In genomic region chr9:41765816-41766532, GRCm38 (mm10) we compare ENCODE assay signal across 9 mouse cellular contexts.
DNase-seq lines count a peak whose midpoint lies in the region; ATAC-seq and TF ChIP-seq lines count a peak whose summit lies in the region.
"Had no signal": no experiment of that assay in that cellular context is flagged by ENCODE, and none has a peak within 500 bp of the region (broad histone marks: within the 10 kb centered on the region; RNA-seq: fewer than 3 reads in every experiment).

No protein-coding gene starts in this region.

- no peak for TF ChIP-seq POLR2A in cerebellum, adult 2 months (IDR thresholded peaks at IDR 0.05; ENCODE audit: borderline replicate concordance, insufficient read depth, low read length)

- H3K27me3 ChIP-seq in heart, embryonic 10.5 days (ENCODE audit: insufficient read depth, poor library complexity, severe bottlenecking), result no peaks in the 10 kb centered on the region
- no peaks in the 10 kb centered on the region; the same call in 1 of the 2 replicates for H3K27me3 ChIP-seq in midbrain, embryonic 10.5 days (ENCODE audit: low read depth, poor library complexity, severe bottlenecking)
- no peaks in the 10 kb centered on the region for H3K27me3 ChIP-seq in midbrain, embryonic 11.5 days (ENCODE audit: control insufficient read depth, insufficient read depth, low read length)
- H3K27me3 ChIP-seq in hindbrain, embryonic 15.5 days, result no peaks in the 10 kb centered on the region
- no peaks in the 10 kb centered on the region for H3K27me3 ChIP-seq in neural tube, embryonic 14.5 days (ENCODE audit: control insufficient read depth, insufficient read depth, low read length)
- no peaks in the 10 kb centered on the region; the same call in 1 of the 2 replicates for H3K27me3 ChIP-seq in cerebellum, adult 2 months (ENCODE audit: control insufficient read depth, insufficient read depth, low read length)

- H3K9me3 ChIP-seq in heart, embryonic 10.5 days, result no peaks in the 10 kb centered on the region
- H3K9me3 ChIP-seq in midbrain, embryonic 10.5 days (replicated peaks), result no peaks in the 10 kb centered on the region
- H3K9me3 ChIP-seq in midbrain, embryonic 11.5 days (ENCODE audit: control insufficient read depth, low read length), result no peaks in the 10 kb centered on the region
- no peaks in the 10 kb centered on the region for H3K9me3 ChIP-seq in hindbrain, embryonic 15.5 days
- no peaks in the 10 kb centered on the region for H3K9me3 ChIP-seq in neural tube, embryonic 14.5 days (ENCODE audit: control insufficient read depth, low read length)

- ATAC-seq in midbrain, embryonic 11.5 days (ENCODE audit: low FRiP score), result no peak
- ATAC-seq in hindbrain, embryonic 15.5 days (ENCODE audit: low FRiP score, low read depth), result no peak
- no peak; the same call in 1 of the 2 replicates for ATAC-seq in neural tube, embryonic 14.5 days (ENCODE audit: low read depth)
- ATAC-seq: liver, postnatal 0 days had no signal

- no peak overlapping the region for H3K9ac ChIP-seq in midbrain, embryonic 11.5 days (ENCODE audit: low read length)
- no peak overlapping the region for H3K9ac ChIP-seq in hindbrain, embryonic 15.5 days
- no peak overlapping the region for H3K9ac ChIP-seq in neural tube, embryonic 14.5 days (replicated peaks; ENCODE audit: low read depth, low read length)
- H3K9ac ChIP-seq: liver, postnatal 0 days had no signal

- no peak for TF ChIP-seq CTCF in cerebellum, adult 2 months (IDR thresholded peaks at IDR 0.05; ENCODE audit: borderline replicate concordance, insufficient read depth, low read depth, low read length)

- H3K4me2 ChIP-seq in midbrain, embryonic 11.5 days, result no peak overlapping the region
- no peak overlapping the region for H3K4me2 ChIP-seq in hindbrain, embryonic 15.5 days
- H3K4me2 ChIP-seq in neural tube, embryonic 14.5 days (ENCODE audit: low read depth, low read length), result no peak overlapping the region

- no peaks in the 10 kb centered on the region for H3K36me3 ChIP-seq in heart, embryonic 10.5 days
- no peaks in the 10 kb centered on the region for H3K36me3 ChIP-seq in midbrain, embryonic 10.5 days
- H3K36me3 ChIP-seq in midbrain, embryonic 11.5 days (ENCODE audit: control insufficient read depth, insufficient read depth, low read length), result no peaks in the 10 kb centered on the region
- H3K36me3 ChIP-seq in hindbrain, embryonic 15.5 days, result no peaks in the 10 kb centered on the region
- H3K36me3 ChIP-seq in neural tube, embryonic 14.5 days (ENCODE audit: control insufficient read depth, insufficient read depth, low read length), result no peaks in the 10 kb centered on the region

- H3K27ac ChIP-seq in heart, embryonic 10.5 days, result 0 out of 2 replicates have a peak overlapping the region, but pooled peaks have one; percentile 53
- H3K27ac ChIP-seq in midbrain, embryonic 10.5 days (replicated peaks), result peak overlapping the region; percentile 53
- H3K27ac ChIP-seq in midbrain, embryonic 11.5 days (ENCODE audit: low read depth, low read length), result no peak overlapping the region; the same call in 1 of the 2 replicates
- peak overlapping the region; percentile 65 for H3K27ac ChIP-seq in hindbrain, embryonic 15.5 days (replicated peaks)
- H3K27ac ChIP-seq in neural tube, embryonic 14.5 days (ENCODE audit: low read depth, low read length), result peak overlapping the region; percentile 57; the same call in 1 of the 2 replicates
- H3K27ac ChIP-seq in cerebellum, adult 2 months (ENCODE audit: insufficient read depth, low read length), result no peak overlapping the region

- no peak overlapping the region for H3K4me3 ChIP-seq in heart, embryonic 10.5 days
- no peak overlapping the region for H3K4me3 ChIP-seq in midbrain, embryonic 10.5 days
- no peak overlapping the region for H3K4me3 ChIP-seq in midbrain, embryonic 11.5 days (ENCODE audit: low read depth, low read length)
- H3K4me3 ChIP-seq in hindbrain, embryonic 15.5 days, result no peak overlapping the region
- H3K4me3 ChIP-seq in neural tube, embryonic 14.5 days (ENCODE audit: low read depth, low read length), result no peak overlapping the region
- no peak overlapping the region for H3K4me3 ChIP-seq in cerebellum, adult 2 months (replicated peaks; ENCODE audit: insufficient read depth, low read depth, low read length)

- DNase-seq in heart, embryonic 10.5 days (ENCODE audit: low spot score), result no peak
- no peak for DNase-seq in heart, postnatal 10 days
- DNase-seq in midbrain, embryonic 10.5 days (ENCODE audit: low spot score), result no peak
- no peak for DNase-seq in midbrain, embryonic 11.5 days (ENCODE audit: low spot score, missing footprints)
- DNase-seq in cerebellum, adult 2 months, result no peak
- no peak for DNase-seq in ovary, adult 18-20 months (ENCODE audit: low spot score)

- H3K4me1 ChIP-seq in heart, embryonic 10.5 days, result peaks cover 9% of the 10 kb centered on the region
- peaks cover 6% of the 10 kb centered on the region for H3K4me1 ChIP-seq in midbrain, embryonic 10.5 days
- H3K4me1 ChIP-seq in midbrain, embryonic 11.5 days (ENCODE audit: control insufficient read depth, insufficient read depth, low read length), result no peaks in the 10 kb centered on the region
- H3K4me1 ChIP-seq in hindbrain, embryonic 15.5 days (replicated peaks), result peaks cover 9% of the 10 kb centered on the region
- peaks cover 9% of the 10 kb centered on the region; the same call in 1 of the 2 replicates for H3K4me1 ChIP-seq in neural tube, embryonic 14.5 days (ENCODE audit: control insufficient read depth, insufficient read depth, low read length)
- no peaks in the 10 kb centered on the region for H3K4me1 ChIP-seq in cerebellum, adult 2 months (ENCODE audit: control insufficient read depth, insufficient read depth, low read length)

- intact Hi-C loops in heart, postnatal 10 days (cut with DNase I), result no loop called here

- 77% methylated on average over 6 of the region's 6 CpGs for WGBS in heart, embryonic 10.5 days
- 88% methylated on average over 6 of the region's 6 CpGs for WGBS in midbrain, embryonic 10.5 days
- 82% methylated on average over 6 of the region's 6 CpGs for WGBS in midbrain, embryonic 11.5 days
- 84% methylated on average over 6 of the region's 6 CpGs for WGBS in hindbrain, embryonic 15.5 days
- 82% methylated on average over 6 of the region's 6 CpGs for WGBS in neural tube, embryonic 14.5 days
- WGBS in cerebellum, adult 2 months, result 96% methylated on average over 6 of the region's 6 CpGs

Comparison
In these comparisons a context has a peak if more than half of its experiments do, and no peak if none do; other contexts are left out.
1. H3K27ac ChIP-seq: peak in heart, embryonic 10.5 days (single experiment), midbrain, embryonic 10.5 days (single experiment), hindbrain, embryonic 15.5 days (single experiment) and neural tube, embryonic 14.5 days (single experiment); none in midbrain, embryonic 11.5 days (single experiment) and cerebellum, adult 2 months (single experiment).